Mouse (Mus musculus): ENCODE data around the gene Rbms3.

Rbms3 gene

GRCm38 (mm10) chr9:117274846-117275245 lies 354.9 kb downstream of the Rbms3 start:
- no peak for DNase-seq (ENCODE audit: low read depth in 2 of 2, low spot score in 2 of 2)

GRCm38 (mm10) chr9:117259614-117260013 lies 370.1 kb downstream of the Rbms3 start:
- DNase-seq (ENCODE audit: low read depth in 2 of 2, low spot score in 2 of 2) = no peak

DNA sequence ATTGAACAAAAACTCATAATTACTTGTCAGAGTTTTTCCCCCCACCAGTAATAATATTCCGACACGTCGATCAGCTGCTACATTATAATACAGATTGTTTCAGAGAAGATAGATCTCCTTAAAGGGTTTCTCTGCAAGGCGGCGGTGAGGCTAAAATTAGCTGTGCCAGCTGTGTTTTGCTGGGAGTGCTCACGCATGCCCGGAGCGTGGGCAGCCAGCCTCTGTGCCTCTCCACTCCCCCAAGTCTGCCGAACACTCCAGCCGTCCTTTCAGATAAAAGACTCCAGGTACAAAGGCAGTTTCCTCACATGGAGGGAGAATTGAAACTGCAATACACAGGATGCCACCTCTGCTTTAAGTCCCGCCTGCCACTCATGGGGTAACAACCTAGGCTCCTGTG lies 376.4 kb downstream of the Rbms3 start:
- DNase-seq (ENCODE audit: low read depth in 2 of 2, low spot score in 2 of 2) = no peak

- no peak for DNase-seq (ENCODE audit: low read depth in 2 of 2, low spot score in 2 of 2)
Observed at GRCm38 (mm10) chr9:117252411-117252861, 377.3 kb downstream of the Rbms3 start.

- DNase-seq (ENCODE audit: low read depth in 2 of 2, low spot score in 2 of 2) = no peak
Observed at GRCm38 (mm10) chr9:117251521-117252368, 378.0 kb downstream of the Rbms3 start.

- DNase-seq (ENCODE audit: low read depth in 2 of 2, low spot score in 2 of 2) = no peak
Observed at GRCm38 (mm10) chr9:117250831-117251165, 378.9 kb downstream of the Rbms3 start.

DNA sequence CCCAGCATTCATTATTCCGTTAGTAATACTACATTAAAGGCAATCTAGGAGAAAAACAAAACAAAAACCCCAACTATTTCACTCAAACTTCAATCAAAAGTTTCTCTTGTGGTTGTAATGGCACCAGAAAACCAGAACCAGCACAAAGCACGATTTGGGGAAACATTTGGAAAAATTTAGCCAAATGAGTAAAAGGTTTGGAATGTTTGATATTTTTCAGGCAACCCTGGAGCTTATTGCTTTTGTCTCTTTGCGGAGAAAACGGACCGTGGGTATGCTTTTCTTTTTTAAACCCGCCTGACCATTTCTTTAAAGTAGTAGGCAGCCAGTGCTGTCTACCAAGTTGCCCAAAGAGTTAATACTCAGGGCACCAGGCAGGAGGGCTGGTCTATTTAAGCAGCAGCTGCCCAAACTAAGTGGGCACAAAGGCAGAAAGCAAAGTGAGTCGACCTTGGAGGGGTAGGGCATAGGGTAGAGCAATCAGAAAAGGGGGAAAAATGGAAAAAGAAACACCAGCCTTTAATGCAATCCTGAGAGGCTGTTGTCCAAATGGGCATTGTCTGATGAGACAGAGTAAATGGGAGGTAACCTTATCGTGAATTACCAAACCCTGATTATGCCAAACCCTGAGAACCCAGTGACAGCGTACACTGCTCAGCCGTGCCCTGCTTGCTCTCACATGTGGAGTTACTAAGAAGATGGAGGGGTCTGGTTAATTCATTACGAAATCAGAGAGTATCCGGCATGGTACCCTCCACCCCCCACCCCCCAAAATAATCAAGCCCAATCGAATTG lies 379.5 kb downstream of the Rbms3 start:
- no peak for DNase-seq (ENCODE audit: low read depth in 2 of 2, low spot score in 2 of 2)

GRCm38 (mm10) chr9:117247311-117247980 lies 382.3 kb downstream of the Rbms3 start:
- DNase-seq (ENCODE audit: low read depth in 2 of 2, low spot score in 2 of 2) = no peak

DNA sequence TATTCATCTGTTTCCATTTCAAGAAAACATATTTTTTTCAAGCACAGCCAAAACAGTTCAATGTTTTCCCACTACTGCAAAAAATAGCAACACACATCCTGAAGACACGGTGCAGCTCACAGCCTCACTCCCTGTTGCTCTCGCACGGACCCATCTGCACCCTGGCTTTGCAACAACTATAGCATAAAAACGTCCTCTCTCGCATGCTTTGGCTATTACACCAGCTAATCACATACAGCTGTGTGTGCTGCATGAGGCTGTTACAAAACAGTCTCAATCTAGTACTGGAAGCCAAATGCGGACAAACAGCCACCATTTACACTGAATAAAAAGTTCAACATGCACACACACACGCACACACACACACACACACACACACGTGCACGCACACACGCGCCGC lies 383.5 kb downstream of the Rbms3 start:
- DNase-seq (ENCODE audit: low read depth in 2 of 2, low spot score in 2 of 2) = no peak

GRCm38 (mm10) chr9:117243365-117243764 lies 386.3 kb downstream of the Rbms3 start:
- DNase-seq (ENCODE audit: low read depth in 2 of 2, low spot score in 2 of 2) = no peak

GRCm38 (mm10) chr9:117234726-117235075 lies 395.0 kb downstream of the Rbms3 start:
- DNase-seq (ENCODE audit: low read depth in 2 of 2, low spot score in 2 of 2) = no peak

DNA sequence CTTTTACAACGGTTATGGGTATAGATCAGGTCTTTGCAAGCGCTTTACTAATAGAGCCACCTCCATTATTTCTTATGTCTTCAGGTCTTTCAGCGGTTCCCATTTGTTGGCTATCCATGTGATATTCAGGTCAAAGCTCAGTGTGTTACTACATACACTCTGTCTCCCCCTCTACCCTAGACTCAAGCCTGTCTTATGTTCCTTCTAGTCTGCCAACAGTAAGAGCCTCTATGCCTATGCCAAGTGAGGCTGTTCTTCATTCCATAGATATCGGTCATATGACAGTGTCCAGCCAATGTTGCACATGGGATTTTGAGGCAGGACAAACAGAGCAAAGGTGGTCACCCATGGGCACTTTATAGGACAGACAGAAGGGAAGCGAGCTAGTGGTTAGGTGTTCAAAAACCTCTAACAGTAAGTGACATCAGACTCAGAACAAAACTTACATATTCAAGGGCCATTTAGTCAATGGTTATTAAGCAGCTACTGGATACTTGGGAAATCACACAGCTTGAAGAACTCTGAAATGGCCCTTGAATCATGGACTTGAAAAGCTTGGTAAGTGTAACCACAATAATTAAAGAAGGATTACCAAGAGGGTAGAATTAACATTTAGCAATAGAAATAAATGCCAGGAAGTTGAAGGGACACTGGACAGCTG lies 395.5 kb downstream of the Rbms3 start:
- DNase-seq (ENCODE audit: low read depth in 2 of 2, low spot score in 2 of 2) = no peak

DNA sequence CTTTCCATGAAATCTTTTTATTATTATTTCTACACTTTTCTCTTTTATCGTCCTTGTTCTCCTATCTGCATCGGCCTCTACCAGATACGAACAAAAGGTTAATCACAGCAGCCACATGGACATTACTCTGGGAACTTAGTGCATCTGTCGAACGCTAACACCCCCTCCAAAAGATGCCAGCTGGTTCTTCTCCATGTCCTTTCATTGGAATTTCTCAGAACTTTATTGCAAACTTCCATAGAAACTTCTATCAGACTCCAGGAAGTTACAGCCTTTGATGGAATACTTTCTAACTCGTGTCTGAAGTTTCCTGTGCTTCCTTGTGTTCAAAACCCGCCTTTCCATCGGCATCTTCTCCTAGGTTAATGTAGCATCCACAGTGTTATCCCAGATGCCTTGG lies 407.0 kb downstream of the Rbms3 start:
- no peak for DNase-seq (ENCODE audit: low read depth in 2 of 2, low spot score in 2 of 2)

DNA sequence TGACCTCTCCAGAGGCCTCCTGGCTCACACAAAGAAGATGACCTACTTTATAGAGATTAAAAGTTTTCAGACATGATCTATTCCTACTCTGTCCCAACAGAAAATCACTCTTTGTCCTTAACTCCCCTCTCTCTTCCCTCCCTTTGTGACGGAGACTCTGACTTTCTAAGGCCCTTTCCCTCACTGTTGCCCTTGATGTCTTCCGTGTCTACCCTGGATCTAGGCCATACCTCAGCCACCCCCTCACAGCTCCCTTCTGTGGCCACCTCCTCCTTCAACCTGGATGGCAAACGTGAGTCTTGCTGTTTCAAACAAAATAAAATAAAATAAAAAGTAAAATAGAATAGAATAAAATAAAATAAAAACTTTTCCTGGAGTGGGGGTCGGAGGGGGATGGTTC lies 408.2 kb downstream of the Rbms3 start:
- DNase-seq (ENCODE audit: low read depth in 2 of 2, low spot score in 2 of 2) = no peak

DNA sequence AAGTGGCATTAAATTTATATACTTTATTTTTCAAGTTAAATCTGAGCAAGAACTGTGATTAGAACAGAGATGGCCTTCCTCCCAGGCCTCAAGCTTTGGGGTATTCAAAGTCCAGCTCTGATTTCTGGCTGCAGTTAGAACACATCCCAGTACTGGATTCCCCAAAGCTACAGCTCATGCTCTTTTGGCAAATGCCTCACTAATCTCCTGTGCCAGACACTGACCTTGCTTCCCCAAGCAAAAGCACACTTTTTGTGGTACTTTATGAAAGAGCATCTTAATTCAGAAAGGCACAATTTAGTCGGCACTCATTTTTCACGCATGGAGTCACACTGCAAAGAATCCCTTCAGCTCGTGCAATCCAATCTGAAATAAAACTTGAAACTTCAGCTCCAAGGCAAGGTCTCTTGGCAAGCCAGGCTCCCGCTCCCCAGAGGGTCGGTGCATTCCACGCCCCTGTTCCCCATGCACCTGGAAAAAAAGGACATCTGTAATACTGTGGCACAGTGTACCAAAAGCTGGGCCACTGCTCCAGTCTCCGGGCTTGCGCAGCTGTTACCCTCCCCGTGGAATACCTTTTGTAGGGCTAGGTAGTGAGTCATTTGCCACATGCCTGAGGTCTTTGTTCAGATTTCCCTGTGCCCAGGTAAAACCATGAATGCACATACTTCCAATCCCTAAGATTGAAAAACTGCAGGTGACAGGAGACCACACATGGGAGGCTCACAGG lies 413.5 kb downstream of the Rbms3 start:
- no peak for DNase-seq (ENCODE audit: low read depth in 2 of 2, low spot score in 2 of 2)

GRCm38 (mm10) chr9:117212023-117212422 lies 417.7 kb downstream of the Rbms3 start:
- no peak for DNase-seq (ENCODE audit: low read depth in 2 of 2, low spot score in 2 of 2)

- no peak for DNase-seq (ENCODE audit: low read depth in 2 of 2, low spot score in 2 of 2)
Observed at GRCm38 (mm10) chr9:117210344-117210743, 419.4 kb downstream of the Rbms3 start.

DNA sequence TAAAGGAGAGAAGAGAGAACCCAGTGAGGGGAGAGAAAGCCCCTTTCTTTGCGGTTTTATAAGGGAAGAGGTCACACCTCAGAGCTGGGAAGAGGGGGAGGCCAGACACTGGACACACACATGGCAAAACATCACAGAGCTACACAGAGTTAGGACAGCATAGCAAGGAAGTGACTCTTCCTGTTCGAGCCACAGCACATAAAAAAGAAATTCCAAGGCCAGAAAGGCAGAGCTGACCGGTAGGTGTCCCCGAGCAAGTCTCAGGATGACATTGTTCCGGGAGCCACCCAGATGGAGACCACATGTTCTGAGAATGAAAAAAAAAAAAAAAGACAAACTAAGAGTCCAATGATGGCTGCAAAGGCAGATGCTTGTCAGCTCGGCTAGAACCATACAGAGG lies 424.3 kb downstream of the Rbms3 start:
- DNase-seq (ENCODE audit: low read depth in 2 of 2, low spot score in 2 of 2) = no peak

DNA sequence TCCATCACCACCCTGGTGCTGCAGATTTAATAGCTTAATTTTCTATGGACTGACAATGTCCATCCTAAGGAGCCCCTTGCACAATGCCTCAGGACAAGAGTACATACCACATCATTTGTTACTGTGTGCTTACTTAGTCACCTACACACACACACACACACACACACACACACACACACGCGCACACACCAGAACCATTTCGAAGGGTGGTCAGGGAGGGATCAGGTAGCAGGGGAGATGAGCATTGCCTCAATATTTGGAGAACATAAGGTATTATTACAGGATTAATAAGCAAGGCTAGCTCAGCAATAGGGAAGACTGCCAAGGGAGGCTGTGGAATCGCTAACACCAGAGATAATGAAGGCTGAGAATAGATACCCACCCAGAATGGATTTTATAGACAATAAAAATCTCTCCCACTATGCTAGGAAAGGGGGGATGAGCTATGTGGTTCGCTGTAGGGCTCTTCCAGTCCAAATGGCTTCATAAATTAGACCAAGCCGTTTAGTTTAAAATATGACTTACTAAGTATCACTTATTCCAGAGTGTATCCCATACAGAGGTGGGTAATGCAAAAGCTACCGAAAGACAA lies 429.6 kb downstream of the Rbms3 start:
- no peak for DNase-seq (ENCODE audit: low read depth in 2 of 2, low spot score in 2 of 2)

DNA sequence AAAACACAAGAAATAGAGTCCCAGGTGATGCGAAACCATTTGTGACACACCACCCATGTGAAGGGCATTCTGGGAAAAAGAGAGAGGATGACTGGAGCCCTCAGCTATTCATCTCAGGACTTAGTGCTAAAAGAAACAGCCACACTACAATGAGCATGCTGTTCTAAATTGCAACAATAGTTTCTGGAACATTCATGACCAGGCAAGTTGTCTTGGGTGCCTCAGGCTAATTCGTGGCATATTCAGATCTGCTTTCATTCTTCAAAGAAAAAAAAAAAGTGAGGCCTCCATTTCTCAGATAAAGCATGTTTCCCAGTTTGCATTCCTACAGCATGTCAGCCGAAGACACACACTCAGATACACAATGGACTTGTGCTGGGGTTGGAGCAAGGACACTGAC lies 432.2 kb downstream of the Rbms3 start:
- no peak for DNase-seq (ENCODE audit: low read depth in 2 of 2, low spot score in 2 of 2)
